Mouse (Mus musculus): ENCODE results near the gene Tmem192. TPM values are rescaled to one million over a fixed set of nuclear protein-coding genes. Genes with fewer than 3 reads are reported as not detected.
"Not testable (repeated sequence)": the region's sequence is repeated elsewhere in the genome, so short reads cannot be mapped to it uniquely, and the experiment has no call there.

Tmem192 gene
- polyA plus RNA-seq, 1 experiment from 2014 or later, result 31.6 TPM

- not testable (repeated sequence) for H3K4me3 ChIP-seq (ENCODE audit: low read length); ATAC-seq (replicated peaks; ENCODE audit: extremely low read depth, insufficient read depth, low FRiP score); H3K27me3 ChIP-seq (ENCODE audit: control insufficient read depth, insufficient read depth, low read length); H3K4me2 ChIP-seq (ENCODE audit: low read depth, low read length); H3K9ac ChIP-seq (ENCODE audit: low read length); H3K9me3 ChIP-seq (replicated peaks; ENCODE audit: control insufficient read depth, low read length); H3K4me1 ChIP-seq (ENCODE audit: control insufficient read depth, insufficient read depth, low read length); H3K27ac ChIP-seq (ENCODE audit: low read length); H3K36me3 ChIP-seq (ENCODE audit: control insufficient read depth, insufficient read depth)
- WGBS, result 80% methylated on average over 6 of the region's 6 CpGs
These were observed 60.6 kb downstream of the Tmem192 start for GRCm38 (mm10) chr8:65007616-65008015.

GRCm38 (mm10) chr8:65018423-65018822 is 71.4 kb downstream of the Tmem192 start, which contains the start of the genes Trim61 and Trim60:
Gene Trim61, minus strand, starts transcription at chr8:65018523.
Gene Trim60, minus strand, starts transcription at chr8:65018584.
- no peaks in the 10 kb centered on the region; the same call in 1 of the 2 replicates for H3K9me3 ChIP-seq (replicated peaks; ENCODE audit: control insufficient read depth, low read length)
- no peak within 1 kb of the TSS for H3K4me3 ChIP-seq (ENCODE audit: low read length)
- H3K4me2 ChIP-seq (ENCODE audit: low read depth, low read length), result no peak within 1 kb of the TSS
- H3K4me1 ChIP-seq (ENCODE audit: control insufficient read depth, insufficient read depth, low read length), result no peaks in the 10 kb centered on the region
- no peaks in the 10 kb centered on the region for H3K36me3 ChIP-seq (ENCODE audit: control insufficient read depth, insufficient read depth)
- WGBS, result 80% methylated on average over 8 of the region's 8 CpGs
- ATAC-seq (replicated peaks; ENCODE audit: extremely low read depth, insufficient read depth, low FRiP score), result no peak
- H3K9ac ChIP-seq (ENCODE audit: low read length), result no peak within 1 kb of the TSS
- no peak within 1 kb of the TSS for H3K27ac ChIP-seq (ENCODE audit: low read length)
- H3K27me3 ChIP-seq (ENCODE audit: control insufficient read depth, insufficient read depth, low read length), result no peaks in the 10 kb centered on the region

Other genes starting within 250 kb of the Tmem192 start
- 31.8 and 37.0 TPM in 2 replicates for gene Msmo1, start 213.4 kb upstream of the Tmem192 start, polyA plus RNA-seq (2015; fragmentation: Nextera tagmentation; extraction: Ambion mirVana)
- gene Klhl2, start 97.2 kb upstream of the Tmem192 start, polyA plus RNA-seq (2015; fragmentation: Nextera tagmentation; extraction: Ambion mirVana), result 3.6 and 7.5 TPM in 2 replicates
- gene Trim75, start 40.6 kb downstream of the Tmem192 start, polyA plus RNA-seq (2015; fragmentation: Nextera tagmentation; extraction: Ambion mirVana), result not detected in 2 replicates
- 0.07 and 0.16 TPM in 2 replicates for gene Trim61, start 71.3 kb downstream of the Tmem192 start, polyA plus RNA-seq (2015; fragmentation: Nextera tagmentation; extraction: Ambion mirVana)
- not detected in 2 replicates for gene Trim60, start 71.4 kb downstream of the Tmem192 start, polyA plus RNA-seq (2015; fragmentation: Nextera tagmentation; extraction: Ambion mirVana)
- 2.9 and 4.3 TPM in 2 replicates for gene Apela, start 90.2 kb downstream of the Tmem192 start, polyA plus RNA-seq (2015; fragmentation: Nextera tagmentation; extraction: Ambion mirVana)
- gene Gm10663, start 127.8 kb downstream of the Tmem192 start, polyA plus RNA-seq (2015; fragmentation: Nextera tagmentation; extraction: Ambion mirVana), result not detected in 2 replicates
- gene BC030870, start 182.4 kb downstream of the Tmem192 start, polyA plus RNA-seq (2015; fragmentation: Nextera tagmentation; extraction: Ambion mirVana), result 0.19 and 0.24 TPM in 2 replicates

Data from heart, embryonic 16.5 days (tissue).